28 mouse cellular contexts compared by ENCODE assay signal in the genomic region with DNA sequence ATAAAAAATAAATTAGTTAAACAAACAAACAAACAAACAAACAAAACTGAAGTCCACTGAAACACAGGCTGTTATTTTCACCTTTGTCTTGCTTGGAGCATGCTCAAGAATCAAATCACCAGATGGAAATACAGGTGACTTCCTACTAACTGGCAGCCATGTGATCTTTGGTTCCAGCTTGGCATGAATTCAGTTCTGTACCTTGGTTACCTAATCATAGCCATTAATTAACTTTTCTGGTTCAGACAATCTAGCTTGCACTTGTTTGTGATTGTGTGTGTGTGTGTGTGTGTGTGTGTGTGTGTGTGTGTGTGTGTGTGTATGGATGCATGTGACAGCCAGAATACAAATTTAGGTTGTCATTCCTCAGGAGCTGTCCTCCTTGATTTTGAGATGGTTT. TPM values are rescaled to one million over a fixed set of nuclear protein-coding genes. Genes with fewer than 3 reads are reported as not detected.
A peak's percentile ranks its signal among the peaks of the same experiment; 100 is the strongest.
DNase-seq lines count a peak whose midpoint lies in the region; ATAC-seq lines count a peak whose summit lies in the region.
"Had no signal": no experiment of that assay in that cellular context is flagged by ENCODE, and none has a peak within 500 bp of the region (broad histone marks: within the 10 kb centered on the region; RNA-seq: fewer than 3 reads in every experiment).

No protein-coding gene starts in this region.

- H3K4me3 ChIP-seq in midbrain, embryonic 11.5 days (ENCODE audit: low read depth, low read length) = no peak overlapping the region
- no peak overlapping the region for H3K4me3 ChIP-seq in midbrain, embryonic 16.5 days (ENCODE audit: low read depth, low read length)
- H3K4me3 ChIP-seq: embryonic facial prominence, embryonic 10.5 days; heart, adult 2 months; hindbrain, embryonic 12.5 days; limb, embryonic 12.5 days; lung, embryonic 15.5 days; midbrain, embryonic 15.5 days; myocyte; neural tube, embryonic 13.5 days had no signal

- DNase-seq in kidney, adult 11 months = peak; percentile 71
- no peak for DNase-seq in kidney, postnatal 4 days
- peak; percentile 14 for DNase-seq in midbrain, embryonic 11.5 days (ENCODE audit: low spot score, missing footprints)
- peak; percentile 15 for DNase-seq in kidney, postnatal 10 days
- DNase-seq in gastrocnemius, postnatal 36 days = no peak
- DNase-seq in thymus, adult 18-20 months = no peak
- DNase-seq: adrenal gland, adult 8-10 months; B cell, adult 2 months; gastrocnemius, postnatal 10 days; heart, adult 2 months; layer of hippocampus, postnatal 36 days; lung, postnatal 36 days; retina, postnatal 1 day; right cerebral cortex, postnatal 25 days; spleen, adult 18-20 months had no signal

- H3K4me2 ChIP-seq in midbrain, embryonic 11.5 days = no peak overlapping the region
- H3K4me2 ChIP-seq in midbrain, embryonic 16.5 days (ENCODE audit: low read length) = no peak overlapping the region
- H3K4me2 ChIP-seq: hindbrain, embryonic 12.5 days; limb, embryonic 12.5 days; lung, embryonic 15.5 days; midbrain, embryonic 15.5 days; neural tube, embryonic 13.5 days had no signal

- no peaks in the 10 kb centered on the region; the same call in 1 of the 2 replicates for H3K27me3 ChIP-seq in midbrain, embryonic 11.5 days (ENCODE audit: control insufficient read depth, insufficient read depth, low read length)
- H3K27me3 ChIP-seq in midbrain, embryonic 16.5 days (ENCODE audit: control insufficient read depth, insufficient read depth, low read depth, low read length) = no peaks in the 10 kb centered on the region; the same call in 1 of the 2 replicates
- H3K27me3 ChIP-seq: CH12.LX; hindbrain, embryonic 12.5 days; limb, embryonic 12.5 days; lung, embryonic 15.5 days; midbrain, embryonic 15.5 days; neural tube, embryonic 13.5 days had no signal

- intact Hi-C loops in gastrocnemius, postnatal 36 days (cut with DNase I) = no loop called here

- H3K36me3 ChIP-seq in midbrain, embryonic 11.5 days (ENCODE audit: control insufficient read depth, insufficient read depth, low read length) = no peaks in the 10 kb centered on the region
- no peaks in the 10 kb centered on the region for H3K36me3 ChIP-seq in midbrain, embryonic 16.5 days (ENCODE audit: control insufficient read depth, insufficient read depth, low read length)
- H3K36me3 ChIP-seq: embryonic facial prominence, embryonic 10.5 days; G1E; hindbrain, embryonic 12.5 days; limb, embryonic 12.5 days; lung, embryonic 15.5 days; midbrain, embryonic 15.5 days; neural tube, embryonic 13.5 days had no signal

- no peak for ATAC-seq in midbrain, embryonic 11.5 days (ENCODE audit: low FRiP score)
- ATAC-seq in midbrain, embryonic 16.5 days = no peak
- ATAC-seq: forebrain, embryonic 16.5 days; intestine, postnatal 0 days; midbrain, embryonic 15.5 days had no signal

- no peaks in the 10 kb centered on the region for H3K9me3 ChIP-seq in midbrain, embryonic 11.5 days (ENCODE audit: control insufficient read depth, low read length)
- H3K9me3 ChIP-seq in midbrain, embryonic 16.5 days (replicated peaks; ENCODE audit: control insufficient read depth, low read length, poor library complexity, severe bottlenecking) = no peaks in the 10 kb centered on the region
- H3K9me3 ChIP-seq: embryonic facial prominence, embryonic 10.5 days; G1E; hindbrain, embryonic 12.5 days; limb, embryonic 12.5 days; lung, embryonic 15.5 days; midbrain, embryonic 15.5 days; neural tube, embryonic 13.5 days had no signal

- peaks cover 3% of the 10 kb centered on the region; the same call in 1 of the 2 replicates for H3K4me1 ChIP-seq in midbrain, embryonic 11.5 days (ENCODE audit: control insufficient read depth, insufficient read depth, low read length)
- no peaks in the 10 kb centered on the region for H3K4me1 ChIP-seq in midbrain, embryonic 16.5 days (ENCODE audit: control insufficient read depth, insufficient read depth, low read length)
- H3K4me1 ChIP-seq: embryonic facial prominence, embryonic 10.5 days; limb, embryonic 12.5 days; lung, embryonic 15.5 days; neural tube, embryonic 13.5 days had no signal

- no peak overlapping the region for H3K9ac ChIP-seq in midbrain, embryonic 11.5 days (ENCODE audit: low read length)
- H3K9ac ChIP-seq in midbrain, embryonic 16.5 days (ENCODE audit: low read depth, low read length) = no peak overlapping the region
- H3K9ac ChIP-seq: hindbrain, embryonic 12.5 days; limb, embryonic 12.5 days; liver, embryonic 14.5 days; lung, embryonic 15.5 days; midbrain, embryonic 15.5 days; neural tube, embryonic 13.5 days had no signal

- no peak overlapping the region for H3K27ac ChIP-seq in midbrain, embryonic 11.5 days (ENCODE audit: low read depth, low read length)
- no peak overlapping the region for H3K27ac ChIP-seq in midbrain, embryonic 16.5 days (ENCODE audit: low read length)
- H3K27ac ChIP-seq: embryonic facial prominence, embryonic 10.5 days; heart, adult 2 months; hindbrain, embryonic 12.5 days; limb, embryonic 12.5 days; liver, embryonic 14.5 days; lung, embryonic 15.5 days; midbrain, embryonic 15.5 days; neural tube, embryonic 13.5 days had no signal

RNA-seq across cellular contexts. Expression of a gene that starts 8.0 kb away (rescaled TPM):
- polyA plus RNA-seq in midbrain, embryonic 11.5 days (2014; fragmentation: Nextera tagmentation; extraction: Ambion mirVana) = 20.3 and 21.4 TPM in 2 replicates
- polyA plus RNA-seq in midbrain, embryonic 16.5 days (2015; fragmentation: Nextera tagmentation; extraction: Ambion mirVana) = 81.3 and 85.8 TPM in 2 replicates
- 10 to 100 TPM; 20.6 to 33.3 TPM for total RNA-seq in gastrocnemius, postnatal 36 days (2021)
- polyA plus RNA-seq: G1E had no signal

Comparison
In these comparisons a context has a peak if more than half of its experiments do, and no peak if none do; other contexts are left out.
1. DNase-seq: peak in kidney, adult 11 months (single experiment), midbrain, embryonic 11.5 days (single experiment) and kidney, postnatal 10 days (single experiment); none in kidney, postnatal 4 days (0 of 2), gastrocnemius, postnatal 36 days (0 of 2) and thymus, adult 18-20 months (0 of 2).